Mouse (Mus musculus) adrenal gland, postnatal 25 days (tissue): Measurements from ENCODE around the gene Epm2aip1. TPM values are rescaled to one million over a fixed set of nuclear protein-coding genes. Genes with fewer than 3 reads are reported as not detected.

Experiments
- total RNA-seq: library from RNA; stranded (reverse); gene quantifications from 2 replicates; pipeline ENCODE4 v1.2.3, GENCODE M21; 2021

The Epm2aip1 gene
- total RNA-seq, 1 experiment from 2014 or later = 61.5 TPM

Other genes with a start within 250 kb of the Epm2aip1 start
- gene Ccrl2, start 214.4 kb upstream of the Epm2aip1 start, total RNA-seq = 4.2 and 4.5 TPM in 2 replicates
- 61.9 and 65.4 TPM in 2 replicates for gene Lrrfip2, start 154.3 kb upstream of the Epm2aip1 start, total RNA-seq
- 26.5 and 28.1 TPM in 2 replicates for gene Mlh1, start 138 bp upstream of the Epm2aip1 start, total RNA-seq
- gene Trank1, start 39.8 kb downstream of the Epm2aip1 start, total RNA-seq = 69.1 and 74.9 TPM in 2 replicates
- 1.4 and 1.7 TPM in 2 replicates for gene Dclk3, start 167.2 kb downstream of the Epm2aip1 start, total RNA-seq